Comparison of ENCODE assay signal across 18 mouse cellular contexts in the genomic region with DNA sequence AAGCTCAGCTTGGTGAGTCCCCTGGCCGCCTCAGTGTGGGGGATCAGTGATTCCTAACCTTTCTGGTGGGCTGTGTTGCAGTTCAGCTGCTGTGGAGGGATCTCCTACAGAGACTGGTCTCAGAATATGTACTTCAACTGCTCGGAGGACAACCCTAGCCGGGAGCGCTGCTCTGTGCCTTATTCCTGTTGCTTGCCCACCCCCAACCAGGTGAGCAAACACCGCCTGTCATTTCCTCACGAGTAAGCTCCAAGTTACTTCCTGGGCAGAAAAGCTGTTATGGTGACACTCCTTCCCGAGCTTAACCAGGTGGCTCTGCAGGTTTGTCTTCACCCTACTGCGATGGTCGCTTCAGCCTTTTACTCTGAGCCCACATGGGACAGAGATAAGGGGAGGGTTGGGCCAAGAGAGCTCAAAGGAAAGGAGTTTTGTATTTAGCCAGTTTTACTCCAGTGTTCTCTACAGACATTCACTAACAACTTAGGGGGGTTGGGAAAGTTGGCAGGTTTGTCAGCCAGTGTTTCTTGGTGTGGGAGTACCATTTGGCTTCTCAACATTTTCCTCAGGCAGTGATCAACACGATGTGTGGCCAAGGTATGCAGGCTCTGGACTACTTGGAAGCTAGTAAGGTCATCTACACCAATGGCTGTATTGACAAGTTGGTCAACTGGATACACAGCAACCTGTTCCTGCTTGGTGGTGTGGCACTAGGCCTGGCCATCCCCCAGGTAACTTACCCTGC. TPM values are rescaled to one million over a fixed set of nuclear protein-coding genes. Genes with fewer than 3 reads are reported as not detected.
DNase-seq lines count a peak whose midpoint lies in the region; ATAC-seq lines count a peak whose summit lies in the region.
"Had no signal": no experiment of that assay in that cellular context is flagged by ENCODE, and none has a peak within 500 bp of the region (broad histone marks: within the 10 kb centered on the region; RNA-seq: fewer than 3 reads in every experiment).

No protein-coding gene starts in this region.

- H3K27ac ChIP-seq in stomach, embryonic 15.5 days, result peak overlapping the region; percentile 44; the same call in 1 of the 2 replicates
- H3K27ac ChIP-seq: kidney, postnatal 0 days had no signal

- no peaks in the 10 kb centered on the region for H3K36me3 ChIP-seq in stomach, embryonic 15.5 days
- H3K36me3 ChIP-seq: embryonic facial prominence, embryonic 15.5 days; forebrain, embryonic 12.5 days had no signal

- intact Hi-C loops in left cerebral cortex, postnatal 36 days (cut with DNase I), result loop anchor here (5.0 kb wide), 1 partner anchor 101 kb away; no protein-coding TSS in a partner anchor
- intact Hi-C loops in left cerebral cortex, postnatal 4 days (cut with DNase I), result no loop called here

- H3K9me3 ChIP-seq in stomach, embryonic 15.5 days, result no peaks in the 10 kb centered on the region
- H3K9me3 ChIP-seq: embryonic facial prominence, embryonic 15.5 days; forebrain, embryonic 12.5 days had no signal

- peak; percentile 65 for ATAC-seq in stomach, embryonic 15.5 days (ENCODE audit: insufficient read depth, low FRiP score, low read depth)

- no peak overlapping the region for H3K4me2 ChIP-seq in stomach, embryonic 15.5 days
- H3K4me2 ChIP-seq: forebrain, embryonic 12.5 days; midbrain, embryonic 11.5 days had no signal

- peaks cover 17% of the 10 kb centered on the region for H3K4me1 ChIP-seq in stomach, embryonic 15.5 days

- WGBS in stomach, embryonic 15.5 days, result 51% methylated on average over 10 of the region's 10 CpGs

- no peak overlapping the region for H3K4me3 ChIP-seq in stomach, embryonic 15.5 days (replicated peaks)
- H3K4me3 ChIP-seq: embryonic facial prominence, embryonic 15.5 days; forebrain, embryonic 12.5 days had no signal

- H3K27me3 ChIP-seq in stomach, embryonic 15.5 days (replicated peaks), result no peaks in the 10 kb centered on the region
- H3K27me3 ChIP-seq: CH12.LX; embryonic facial prominence, embryonic 15.5 days had no signal

- H3K9ac ChIP-seq in stomach, embryonic 15.5 days, result no peak overlapping the region
- H3K9ac ChIP-seq: embryonic facial prominence, embryonic 15.5 days; forebrain, embryonic 12.5 days had no signal

- peak; percentile 32 for DNase-seq in cerebellum, adult 9-10 months
- no peak for DNase-seq in cerebellum, adult 11-12 months
- DNase-seq in left cerebral cortex, postnatal 36 days (ENCODE audit: low spot score in 2 of 2), result peak; percentile 27 to 36
- DNase-seq in left cerebral cortex, postnatal 4 days, result no peak
- DNase-seq in gonadal fat pad, adult 2 months (ENCODE audit: low read depth), result peak; percentile 95
- DNase-seq in gastrocnemius, adult 8-10 months (ENCODE audit: low spot score in 2 of 2), result no peak
- DNase-seq in embryo, embryonic 10.5 days (ENCODE audit: low spot score), result no peak
- DNase-seq: adrenal gland, postnatal 25 days; heart, postnatal 10 days; lung, adult 2 months; lung, postnatal 4 days; right cerebral cortex, postnatal 14 days had no signal

RNA-seq across cellular contexts. Expression of a gene that starts 18.5 kb away (rescaled TPM):
- total RNA-seq in left cerebral cortex, postnatal 36 days (2021), result 1 to 10 TPM; 8.1 to 9.0 TPM
- 10 to 100 TPM; 14.6 to 16.2 TPM for total RNA-seq in left cerebral cortex, postnatal 4 days (2021)
- polyA plus RNA-seq in gonadal fat pad, adult 2 months (2012; rRNA removed), result 38.8 and 50.0 TPM in 2 replicates
- 36.0 and 41.7 TPM in 2 replicates for polyA plus RNA-seq in stomach, embryonic 15.5 days (2015; fragmentation: Nextera tagmentation; extraction: Ambion mirVana)
- 1 to 10 TPM; 1.7 to 3.1 (median 2.4) TPM for total RNA-seq in gastrocnemius, adult 8-10 months (2022)

RNA-seq across cellular contexts. Expression of a gene that starts 22.8 kb away (rescaled TPM):
- 10 to 100 TPM; 28.0 TPM for total RNA-seq in left cerebral cortex, postnatal 36 days (2021)
- 1 to 10 TPM; 7.0 to 8.8 TPM for total RNA-seq in left cerebral cortex, postnatal 4 days (2021)
- 3.5 and 4.9 TPM in 2 replicates for polyA plus RNA-seq in gonadal fat pad, adult 2 months (2012; rRNA removed)
- polyA plus RNA-seq in stomach, embryonic 15.5 days (2015; fragmentation: Nextera tagmentation; extraction: Ambion mirVana), result 10.2 and 19.5 TPM in 2 replicates
- 1 to 10 TPM; 1.7 to 2.7 (median 2.5) TPM for total RNA-seq in gastrocnemius, adult 8-10 months (2022)

RNA-seq across cellular contexts. Expression of a gene that starts 51.0 kb away (rescaled TPM):
- 100 to 1,000 TPM; 122 to 136 TPM for total RNA-seq in left cerebral cortex, postnatal 36 days (2021)
- total RNA-seq in left cerebral cortex, postnatal 4 days (2021), result 10 to 100 TPM; 51.3 to 54.1 TPM
- polyA plus RNA-seq in gonadal fat pad, adult 2 months (2012; rRNA removed), result 38.1 and 40.6 TPM in 2 replicates
- 30.2 and 40.3 TPM in 2 replicates for polyA plus RNA-seq in stomach, embryonic 15.5 days (2015; fragmentation: Nextera tagmentation; extraction: Ambion mirVana)
- 10 to 100 TPM; 16.6 to 23.1 (median 19.7) TPM for total RNA-seq in gastrocnemius, adult 8-10 months (2022)

Comparison
In these comparisons a context has a peak if more than half of its experiments do, and no peak if none do; other contexts are left out.
1. DNase-seq: peak in cerebellum, adult 9-10 months (single experiment), left cerebral cortex, postnatal 36 days (2 of 2) and gonadal fat pad, adult 2 months (single experiment); none in cerebellum, adult 11-12 months (single experiment), left cerebral cortex, postnatal 4 days (single experiment), gastrocnemius, adult 8-10 months (0 of 2) and embryo, embryonic 10.5 days (single experiment).